Comparison of ENCODE assay signal across 12 mouse cellular contexts in the genomic region with DNA sequence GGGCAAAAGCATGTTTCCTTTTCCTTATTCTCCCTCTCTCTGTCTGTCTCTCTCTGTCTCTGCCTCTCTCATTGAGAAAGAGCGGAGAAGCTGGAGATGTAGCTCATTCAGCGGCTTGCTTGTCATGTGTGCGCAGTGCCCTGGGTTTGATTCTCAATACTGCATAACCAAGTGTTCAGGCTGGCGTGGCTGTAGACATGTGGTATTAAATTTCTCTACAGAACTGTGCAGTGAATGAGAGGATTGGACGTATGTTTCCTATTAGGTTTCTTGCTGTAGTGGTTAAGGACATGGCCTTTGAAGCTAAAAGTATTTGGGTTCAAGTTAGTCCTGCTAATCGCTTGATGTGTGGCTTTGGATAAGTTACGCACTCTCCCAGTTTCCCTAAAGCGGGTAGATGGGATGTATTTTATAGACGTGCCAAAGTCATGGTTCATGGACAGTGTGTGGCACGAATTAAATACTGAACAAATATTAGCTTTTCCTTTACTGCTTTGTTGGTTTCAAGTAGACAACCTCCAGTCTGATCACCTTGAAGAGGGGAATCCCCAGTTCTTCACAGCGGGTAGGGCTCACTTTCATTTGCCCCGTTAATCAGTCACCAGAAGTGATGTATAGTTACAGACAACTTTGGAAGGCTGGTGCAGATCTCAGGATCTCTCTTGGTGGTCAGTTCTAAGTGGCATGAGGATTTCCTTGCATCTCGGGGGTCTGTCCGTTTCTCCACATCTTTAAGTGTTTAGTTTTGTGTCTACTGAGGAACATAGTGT. TPM values are rescaled to one million over a fixed set of nuclear protein-coding genes. Genes with fewer than 3 reads are reported as not detected.
DNase-seq lines count a peak whose midpoint lies in the region; ATAC-seq lines count a peak whose summit lies in the region.
"Had no signal": no experiment of that assay in that cellular context is flagged by ENCODE, and none has a peak within 500 bp of the region (broad histone marks: within the 10 kb centered on the region; RNA-seq: fewer than 3 reads in every experiment).

No protein-coding gene starts in this region.

- no peaks in the 10 kb centered on the region for H3K36me3 ChIP-seq in kidney, embryonic 16.5 days (ENCODE audit: insufficient read depth, low read length)
- H3K36me3 ChIP-seq in embryonic facial prominence, embryonic 14.5 days (ENCODE audit: control insufficient read depth, insufficient read depth, low read length): no peaks in the 10 kb centered on the region
- no peaks in the 10 kb centered on the region for H3K36me3 ChIP-seq in midbrain, embryonic 15.5 days (replicated peaks)
- H3K36me3 ChIP-seq: liver, embryonic 13.5 days had no signal

- no peak overlapping the region for H3K9ac ChIP-seq in kidney, embryonic 16.5 days (replicated peaks; ENCODE audit: low read length)
- no peak overlapping the region for H3K9ac ChIP-seq in embryonic facial prominence, embryonic 14.5 days (ENCODE audit: low read depth, low read length)
- H3K9ac ChIP-seq in midbrain, embryonic 15.5 days: no peak overlapping the region
- H3K9ac ChIP-seq: liver, embryonic 13.5 days had no signal

- H3K4me1 ChIP-seq in kidney, embryonic 16.5 days (ENCODE audit: insufficient read depth, low read length): peaks cover 68% of the 10 kb centered on the region
- H3K4me1 ChIP-seq in embryonic facial prominence, embryonic 14.5 days (ENCODE audit: control insufficient read depth, insufficient read depth, low read length): peaks cover 19% of the 10 kb centered on the region
- peaks cover 12% of the 10 kb centered on the region for H3K4me1 ChIP-seq in midbrain, embryonic 15.5 days

- DNase-seq in kidney, adult 9 months: no peak
- DNase-seq in embryo, embryonic 10 days (ENCODE audit: low spot score): peak; percentile 63
- DNase-seq in embryonic facial prominence, embryonic 14.5 days (ENCODE audit: low spot score): peak; percentile 84
- DNase-seq in mesoderm, embryonic 11.5 days (ENCODE audit: low read depth, low spot score): peak; percentile 59
- DNase-seq in left cerebral cortex, adult 8-10 months (ENCODE audit: low spot score in 2 of 2): no peak
- DNase-seq: adrenal gland, postnatal 14 days; cerebellum, adult 11-12 months; liver, embryonic 13.5 days; right cerebral cortex, postnatal 14 days had no signal

- no peak overlapping the region for H3K4me3 ChIP-seq in kidney, embryonic 16.5 days (ENCODE audit: low read length)
- no peak overlapping the region for H3K4me3 ChIP-seq in embryonic facial prominence, embryonic 14.5 days (ENCODE audit: low read depth, low read length)
- no peak overlapping the region for H3K4me3 ChIP-seq in midbrain, embryonic 15.5 days
- H3K4me3 ChIP-seq: liver, embryonic 13.5 days had no signal

- peak overlapping the region; percentile 75 for H3K27ac ChIP-seq in kidney, embryonic 16.5 days (ENCODE audit: low read length)
- H3K27ac ChIP-seq in embryonic facial prominence, embryonic 14.5 days (replicated peaks; ENCODE audit: low read depth, low read length): no peak overlapping the region
- no peak overlapping the region for H3K27ac ChIP-seq in midbrain, embryonic 15.5 days
- H3K27ac ChIP-seq: liver, embryonic 13.5 days had no signal

- peak overlapping the region; percentile 26 for H3K4me2 ChIP-seq in kidney, embryonic 16.5 days (replicated peaks; ENCODE audit: low read depth, low read length)
- H3K4me2 ChIP-seq in embryonic facial prominence, embryonic 14.5 days (ENCODE audit: low read depth, low read length): peak overlapping the region; percentile 40
- H3K4me2 ChIP-seq in midbrain, embryonic 15.5 days: no peak overlapping the region
- H3K4me2 ChIP-seq: liver, embryonic 13.5 days; midbrain, embryonic 11.5 days had no signal

- no peaks in the 10 kb centered on the region for H3K9me3 ChIP-seq in kidney, embryonic 16.5 days (ENCODE audit: low read length)
- no peaks in the 10 kb centered on the region for H3K9me3 ChIP-seq in embryonic facial prominence, embryonic 14.5 days (ENCODE audit: control insufficient read depth, low read length)
- H3K9me3 ChIP-seq in midbrain, embryonic 15.5 days: no peaks in the 10 kb centered on the region
- H3K9me3 ChIP-seq: liver, embryonic 13.5 days had no signal

- ATAC-seq in kidney, embryonic 16.5 days (ENCODE audit: low FRiP score, low TSS enrichment): 0 out of 2 replicates have a peak, but pooled peaks have one; percentile 33
- ATAC-seq in embryonic facial prominence, embryonic 14.5 days (ENCODE audit: low read depth): peak; percentile 78
- no peak for ATAC-seq in midbrain, embryonic 15.5 days (replicated peaks)

- 31% methylated on average over 14 of the region's 14 CpGs for WGBS in kidney, embryonic 16.5 days
- WGBS in embryonic facial prominence, embryonic 14.5 days: 19% methylated on average over 14 of the region's 14 CpGs
- WGBS in midbrain, embryonic 15.5 days: 77% methylated on average over 14 of the region's 14 CpGs

- no peaks in the 10 kb centered on the region for H3K27me3 ChIP-seq in kidney, embryonic 16.5 days (ENCODE audit: insufficient read depth, low read length)
- no peaks in the 10 kb centered on the region for H3K27me3 ChIP-seq in embryonic facial prominence, embryonic 14.5 days (replicated peaks; ENCODE audit: control insufficient read depth, insufficient read depth, low read length)
- no peaks in the 10 kb centered on the region for H3K27me3 ChIP-seq in midbrain, embryonic 15.5 days (replicated peaks)

RNA-seq across cellular contexts. Expression of a gene that starts 16.2 kb away (rescaled TPM):
- polyA plus RNA-seq in kidney, embryonic 16.5 days (2015; fragmentation: Nextera tagmentation; extraction: Ambion mirVana): 58.7 and 61.9 TPM in 2 replicates
- 36.6 and 39.4 TPM in 2 replicates for polyA plus RNA-seq in embryonic facial prominence, embryonic 14.5 days (2014; fragmentation: Nextera tagmentation; extraction: Ambion mirVana)
- polyA plus RNA-seq in midbrain, embryonic 15.5 days (2015; fragmentation: Nextera tagmentation; extraction: Ambion mirVana): 52.7 and 56.0 TPM in 2 replicates
- total RNA-seq in left cerebral cortex, adult 8-10 months (2022): 10 to 100 TPM; 23.1 to 27.7 (median 25.7) TPM

Comparison
In these comparisons a context has a peak if more than half of its experiments do, and no peak if none do; other contexts are left out.
1. DNase-seq: peak in embryo, embryonic 10 days (single experiment), embryonic facial prominence, embryonic 14.5 days (single experiment) and mesoderm, embryonic 11.5 days (single experiment); none in kidney, adult 9 months (single experiment) and left cerebral cortex, adult 8-10 months (0 of 2).